In the genomic region with DNA sequence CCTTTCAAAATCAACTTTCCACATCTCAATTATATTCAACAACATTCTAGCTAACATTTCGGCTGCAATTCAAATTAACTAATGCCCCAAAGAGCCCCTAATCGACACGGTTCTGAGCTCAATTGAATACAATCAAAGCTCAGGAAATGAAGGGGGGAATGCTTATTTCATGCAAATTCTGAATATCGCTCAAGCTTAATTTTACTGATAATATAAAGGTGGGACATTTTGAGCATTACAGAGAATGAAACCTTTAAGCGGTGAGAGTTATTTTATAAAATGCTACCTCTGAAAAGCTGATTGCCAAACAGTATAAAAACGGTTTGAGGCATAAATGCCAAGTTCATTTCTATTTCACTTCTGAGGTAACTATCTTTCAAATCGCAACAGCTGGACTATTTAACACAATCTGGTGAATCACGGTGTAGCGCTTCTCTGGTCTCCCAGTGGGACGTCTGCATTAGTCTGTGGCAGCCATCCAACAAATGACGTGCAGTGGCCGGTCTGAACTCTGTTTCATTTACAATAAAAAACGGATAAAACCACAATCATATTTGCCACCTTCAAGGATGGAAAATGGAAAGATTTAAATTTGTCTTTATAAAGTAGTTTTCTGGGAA, we compare ENCODE assay signal across 8 mouse cellular contexts. TPM values are rescaled to one million over a fixed set of nuclear protein-coding genes. Genes with fewer than 3 reads are reported as not detected.
DNase-seq lines count a peak whose midpoint lies in the region; ATAC-seq and TF ChIP-seq lines count a peak whose summit lies in the region.

No protein-coding gene starts in this region.

- no peak for ATAC-seq in forebrain, embryonic 15.5 days (replicated peaks)
- ATAC-seq in liver, embryonic 14.5 days (ENCODE audit: insufficient read depth): no peak

- H3K4me1 ChIP-seq in forebrain, embryonic 15.5 days: peaks cover 23% of the 10 kb centered on the region
- peaks cover 3 to 20% of the 10 kb centered on the region in 2 experiments; a peak in 2 of 4 replicates for H3K4me1 ChIP-seq in liver, embryonic 14.5 days (replicated peaks; ENCODE audit: control insufficient read depth in 2 of 2, insufficient read depth in 2 of 2, low read length in 1 of 2)

- H3K36me3 ChIP-seq in forebrain, embryonic 15.5 days: 0 out of 2 replicates have a peak, but pooled peaks cover 2% of the 10 kb centered on the region
- no peaks in the 10 kb centered on the region for H3K36me3 ChIP-seq in liver, embryonic 14.5 days (replicated peaks; ENCODE audit: control insufficient read depth, insufficient read depth, low read depth)

- peak overlapping the region; percentile 11 for H3K4me3 ChIP-seq in forebrain, embryonic 15.5 days
- no peak overlapping the region for H3K4me3 ChIP-seq in liver, embryonic 14.5 days (ENCODE audit: insufficient read depth in 1 of 2, low read depth in 2 of 2, low read length in 2 of 2)

- no peak for TF ChIP-seq CTCF in liver, embryonic 14.5 days (IDR thresholded peaks at IDR 0.05; ENCODE audit: low read depth)

- no peak overlapping the region for H3K27ac ChIP-seq in forebrain, embryonic 15.5 days (replicated peaks)
- no peak overlapping the region for H3K27ac ChIP-seq in liver, embryonic 14.5 days

- peak; percentile 66 for DNase-seq in kidney, postnatal 10 days
- no peak for DNase-seq in kidney, adult 9 months
- peak; percentile 52 for DNase-seq in 416B (ENCODE audit: low read depth)
- DNase-seq in adipocyte (ENCODE audit: low spot score): peak; percentile 56
- DNase-seq in liver, embryonic 14.5 days (ENCODE audit: low read depth in 3 of 3, low spot score in 3 of 3): no peak
- DNase-seq in spleen, adult 18-20 months: no peak
- DNase-seq in T-cell, adult 2 months (ENCODE audit: low spot score): no peak

- no peak overlapping the region for H3K9ac ChIP-seq in forebrain, embryonic 15.5 days (replicated peaks)
- no peak overlapping the region for H3K9ac ChIP-seq in liver, embryonic 14.5 days (replicated peaks)

- peak overlapping the region; percentile 22 for H3K4me2 ChIP-seq in forebrain, embryonic 15.5 days (replicated peaks)
- peak overlapping the region; percentile 54 for H3K4me2 ChIP-seq in liver, embryonic 14.5 days (ENCODE audit: low read depth)

- peaks cover 38% of the 10 kb centered on the region for H3K27me3 ChIP-seq in forebrain, embryonic 15.5 days
- no peaks in the 10 kb centered on the region for H3K27me3 ChIP-seq in liver, embryonic 14.5 days (ENCODE audit: control insufficient read depth, insufficient read depth, low read length)

- TF ChIP-seq EP300 in liver, embryonic 14.5 days (IDR thresholded peaks at IDR 0.05; ENCODE audit: low read depth): no peak

- no peaks in the 10 kb centered on the region for H3K9me3 ChIP-seq in forebrain, embryonic 15.5 days
- no peaks in the 10 kb centered on the region for H3K9me3 ChIP-seq in liver, embryonic 14.5 days (ENCODE audit: control insufficient read depth, low read length)

- WGBS in forebrain, embryonic 15.5 days: 10% methylated on average over 13 of the region's 13 CpGs
- WGBS in liver, embryonic 14.5 days (ENCODE audit: insufficient replicate concordance): 57% methylated on average over 13 of the region's 13 CpGs

RNA-seq across cellular contexts. Expression of a gene that starts 36.1 kb away (rescaled TPM):
- polyA plus RNA-seq in forebrain, embryonic 15.5 days (2015; fragmentation: Nextera tagmentation; extraction: Ambion mirVana): 44.6 and 54.4 TPM in 2 replicates
- 0.25 and 0.32 TPM in 2 replicates for polyA plus RNA-seq in liver, embryonic 14.5 days (2012; rRNA removed)
- 0.19 and 0.37 TPM in 2 replicates for polyA plus RNA-seq in liver, embryonic 14.5 days (2014; fragmentation: Nextera tagmentation; extraction: Ambion mirVana)

RNA-seq across cellular contexts. Expression of a gene that starts 36.3 kb away (rescaled TPM):
- polyA plus RNA-seq in forebrain, embryonic 15.5 days (2015; fragmentation: Nextera tagmentation; extraction: Ambion mirVana): 1.8 and 2.4 TPM in 2 replicates
- 0.02 and 0.03 TPM in 2 replicates for polyA plus RNA-seq in liver, embryonic 14.5 days (2012; rRNA removed)
- polyA plus RNA-seq in liver, embryonic 14.5 days (2014; fragmentation: Nextera tagmentation; extraction: Ambion mirVana): not detected in 2 replicates

Comparison
In these comparisons a context has a peak if more than half of its experiments do, and no peak if none do; other contexts are left out.
1. DNase-seq: peak in kidney, postnatal 10 days (single experiment), 416B (single experiment) and adipocyte (single experiment); none in kidney, adult 9 months (single experiment), liver, embryonic 14.5 days (0 of 3), spleen, adult 18-20 months (0 of 2) and T-cell, adult 2 months (single experiment).
2. RNA of a gene that starts 36.1 kb away (polyA plus RNA-seq): 44.6 to 54.4 TPM in forebrain, embryonic 15.5 days; 0.19 to 0.37 TPM in liver, embryonic 14.5 days; every median in the first group is over 10 times any median in the second.